Mouse (Mus musculus) liver, embryonic 14.5 days (tissue): Measurements from ENCODE around the gene Synm.

Experiments used
- CTCF ChIP-seq: IDR thresholded peaks from 2 replicates; pipeline ENCODE4 v1.5.1; 2016; ENCODE audit warnings: antibody characterized with exemption, low read depth, control low read depth
- EP300 ChIP-seq: IDR thresholded peaks from 2 replicates; pipeline ENCODE4 v1.6.1; 2016; ENCODE audit warnings: antibody characterized with exemption, low read depth

DNA sequence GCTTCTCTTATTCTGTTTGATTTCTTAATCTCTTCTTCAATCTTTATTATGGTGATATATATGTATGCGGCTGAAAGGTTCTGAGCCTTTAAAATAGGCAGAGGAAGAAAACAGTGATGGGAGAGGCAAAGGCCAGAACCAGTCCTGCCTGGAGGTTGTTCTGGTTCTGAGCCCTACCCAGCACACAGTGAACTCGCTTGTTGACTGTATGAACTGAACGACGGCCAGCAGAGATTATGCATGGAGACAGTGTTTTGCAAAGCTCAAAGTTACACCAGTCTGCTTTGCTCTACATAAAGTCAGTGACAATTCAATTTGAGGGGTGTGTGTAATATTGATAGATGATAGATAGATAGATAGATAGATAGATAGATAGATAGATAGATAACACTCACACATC lies 60.2 kb downstream of the Synm start:
- TF ChIP-seq CTCF (no peak), EP300 (no peak)
